Mouse (Mus musculus) ES-E14 (cell line): Measurements from ENCODE around the gene Celsr1.

Experiments
- HCFC1 ChIP-seq: IDR thresholded peaks from 2 replicates; pipeline ENCODE4 v1.6.1; 2012; ENCODE audit warnings: low read length, inconsistent platforms, borderline replicate concordance; ENCODE audit not compliant: insufficient read depth
- MAFK ChIP-seq: IDR thresholded peaks from 2 replicates; pipeline ENCODE4 v1.6.1; 2014; ENCODE audit warnings: mild to moderate bottlenecking, low read depth, low read length, inconsistent platforms; ENCODE audit not compliant: insufficient read depth

DNA sequence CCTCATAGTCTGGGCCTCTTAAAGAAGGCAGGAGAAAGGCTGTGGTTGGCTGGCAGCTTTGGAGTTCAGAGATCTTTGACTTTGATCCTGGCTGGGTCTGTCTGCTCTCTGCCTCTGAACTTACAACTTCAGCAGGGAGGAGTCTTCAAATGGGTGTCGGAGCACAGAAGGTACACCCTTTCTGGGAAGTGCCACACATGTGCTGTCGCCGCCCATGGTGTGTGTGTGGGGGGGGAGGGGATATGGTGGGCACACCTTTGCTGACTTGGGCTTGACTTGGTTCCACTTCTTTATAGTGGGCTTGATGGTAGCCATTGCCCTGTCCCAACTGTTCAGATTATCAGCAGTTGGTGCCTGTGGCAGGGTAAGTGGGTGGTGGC lies 31.3 kb upstream of the Celsr1 start:
- TF ChIP-seq MAFK (no peak), HCFC1 (no peak)
